Comparison of ENCODE assay signal across 13 mouse cellular contexts in the genomic region with DNA sequence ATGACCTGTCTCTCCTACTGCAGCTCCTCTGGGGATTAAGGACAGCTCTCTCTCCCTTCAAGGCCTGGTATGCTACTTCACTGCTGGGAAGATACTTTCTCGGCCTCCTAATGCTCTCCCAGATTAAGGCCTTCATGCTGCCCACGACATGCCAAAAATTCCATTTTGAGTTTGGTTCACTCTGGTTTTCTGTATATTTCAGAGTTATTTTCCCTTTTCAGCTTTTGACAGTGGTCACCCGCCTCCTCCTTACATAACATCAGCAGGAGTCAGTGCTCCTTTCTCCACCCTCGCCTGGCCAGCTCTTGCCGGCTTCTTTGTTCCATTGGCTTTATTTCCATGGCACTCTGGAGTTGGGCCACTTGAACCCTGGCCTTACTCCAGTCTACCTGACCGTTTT. TPM values are rescaled to one million over a fixed set of nuclear protein-coding genes. Genes with fewer than 3 reads are reported as not detected.
DNase-seq lines count a peak whose midpoint lies in the region.
"Had no signal": no experiment of that assay in that cellular context is flagged by ENCODE, and none has a peak within 500 bp of the region (broad histone marks: within the 10 kb centered on the region; RNA-seq: fewer than 3 reads in every experiment).

No protein-coding gene starts in this region.

- intact Hi-C loops in left cerebral cortex, postnatal 36 days (cut with DNase I) = no loop called here

- peak; percentile 35 to 45 for DNase-seq in frontal cortex, postnatal 36 days (ENCODE audit: low spot score in 2 of 2)
- no peak for DNase-seq in frontal cortex, postnatal 14 days (ENCODE audit: low spot score in 2 of 2)
- DNase-seq in left cerebral cortex, postnatal 36 days (ENCODE audit: low spot score in 2 of 2) = peak; percentile 13 to 21
- DNase-seq in left cerebral cortex, adult 8-10 months (ENCODE audit: low spot score in 2 of 2) = no peak
- peak; percentile 63 for DNase-seq in brain, adult 2 months (ENCODE audit: low read depth, low spot score)
- DNase-seq in telencephalon, adult 2 months (ENCODE audit: low read depth, low spot score) = peak; percentile 52
- DNase-seq: adrenal gland, postnatal 14 days; cerebellum, adult 18-20 months; cerebellum, adult 9-11 months; cerebellum, postnatal 36 days; forebrain, postnatal 0 days; heart, adult 18-20 months; heart, postnatal 10 days had no signal

RNA-seq across cellular contexts. Expression of a gene that starts 40.0 kb away (rescaled TPM):
- 10 to 100 TPM in 1 of 2 experiments, 1 to 10 TPM in 1; 8.1 to 11.3 TPM for total RNA-seq in left cerebral cortex, postnatal 36 days (2021)
- 10 to 100 TPM in 2 of 4 experiments, 1 to 10 TPM in 2; 5.3 to 10.5 (median 9.3) TPM for total RNA-seq in left cerebral cortex, adult 8-10 months (2022)

RNA-seq across cellular contexts. Expression of a gene that starts 41.6 kb away (rescaled TPM):
- 1 to 10 TPM; 2.9 to 6.3 TPM for total RNA-seq in left cerebral cortex, postnatal 36 days (2021)
- total RNA-seq in left cerebral cortex, adult 8-10 months (2022) = 1 to 10 TPM; 2.7 to 6.2 (median 4.3) TPM

RNA-seq across cellular contexts. Expression of a gene that starts 56.7 kb away (rescaled TPM):
- 10 to 100 TPM; 37.4 to 46.0 TPM for total RNA-seq in left cerebral cortex, postnatal 36 days (2021)
- total RNA-seq in left cerebral cortex, adult 8-10 months (2022) = 10 to 100 TPM; 40.9 to 45.4 (median 42.7) TPM

Comparison
In these comparisons a context has a peak if more than half of its experiments do, and no peak if none do; other contexts are left out.
1. DNase-seq: peak in frontal cortex, postnatal 36 days (2 of 2), left cerebral cortex, postnatal 36 days (2 of 2), brain, adult 2 months (single experiment) and telencephalon, adult 2 months (single experiment); none in frontal cortex, postnatal 14 days (0 of 2) and left cerebral cortex, adult 8-10 months (0 of 2).